Mouse (Mus musculus) neural tube, embryonic 14.5 days (tissue): ENCODE measurements around the gene Sbf2. TPM values are rescaled to one million over a fixed set of nuclear protein-coding genes. Genes with fewer than 3 reads are reported as not detected.
A peak's percentile ranks its signal among the peaks of the same experiment; 100 is the strongest.

Source experiments
- ATAC-seq: fragments of 200-750 bp; cut with Nextera tagmentation; 2 replicates; pipeline ENCODE4 v1.8.0; 2017; ENCODE audit warnings: low read depth, mild to moderate bottlenecking, moderate TSS enrichment, moderate library complexity
- H3K27ac ChIP-seq: fragments of 300-500 bp; sonication (generic); 2 replicates; pipeline ENCODE4 v1.5.1; 2014; ENCODE audit warnings: low read depth, mild to moderate bottlenecking, control low read depth, low read length, moderate library complexity, mixed read lengths
- H3K27me3 ChIP-seq: fragments of 300-500 bp; sonication (generic); 2 replicates; pipeline ENCODE4 v1.6.1; 2014; ENCODE audit warnings: low read length; ENCODE audit not compliant: control insufficient read depth, insufficient read depth
- H3K36me3 ChIP-seq: fragments of 300-500 bp; sonication (generic); 2 replicates; pipeline ENCODE4 v1.6.1; 2014; ENCODE audit warnings: low read length, mixed read lengths; ENCODE audit not compliant: control insufficient read depth, insufficient read depth
- H3K4me1 ChIP-seq: fragments of 300-500 bp; sonication (generic); 2 replicates; pipeline ENCODE4 v1.6.1; 2014; ENCODE audit warnings: low read length; ENCODE audit not compliant: control insufficient read depth, insufficient read depth
- H3K4me2 ChIP-seq: fragments of 300-500 bp; sonication (generic); 2 replicates; pipeline ENCODE4 v1.6.1; 2014; ENCODE audit warnings: mild to moderate bottlenecking, low read depth, low read length, control low read depth
- H3K4me3 ChIP-seq: fragments of 300-500 bp; sonication (generic); 2 replicates; pipeline ENCODE4 v1.5.1; 2014; ENCODE audit warnings: low read depth, low read length, control low read depth, mixed read lengths
- H3K9ac ChIP-seq: fragments of 300-500 bp; sonication (generic); replicated peaks from 2 replicates; pipeline ENCODE4 v1.6.1; 2014; ENCODE audit warnings: low read depth, mild to moderate bottlenecking, control low read depth, low read length, mixed read lengths
- H3K9me3 ChIP-seq: fragments of 300-500 bp; sonication (generic); 2 replicates; pipeline ENCODE4 v1.6.1; 2016; ENCODE audit warnings: low read length; ENCODE audit not compliant: control insufficient read depth
- WGBS: fragments of 180-500 bp; shearing (Covaris S2); extraction: QIAGEN DNeasy Blood & Tissue Kit; methylation state at CpG from one replicate; pipeline ENCODE4 v1.1.7; 2014; 5-methylcytosine and 5-hydroxymethylcytosine counted together
- polyA plus RNA-seq: library from polyadenylated mRNA; unstranded; fragments of >200 nt; fragmentation: Nextera tagmentation; extraction: Ambion mirVana; gene quantifications from 2 replicates; pipeline ENCODE4 v1.2.1, GENCODE M21; 2014

Sbf2 gene
- polyA plus RNA-seq, 1 experiment from 2014 or later = 83.1 TPM

DNA sequence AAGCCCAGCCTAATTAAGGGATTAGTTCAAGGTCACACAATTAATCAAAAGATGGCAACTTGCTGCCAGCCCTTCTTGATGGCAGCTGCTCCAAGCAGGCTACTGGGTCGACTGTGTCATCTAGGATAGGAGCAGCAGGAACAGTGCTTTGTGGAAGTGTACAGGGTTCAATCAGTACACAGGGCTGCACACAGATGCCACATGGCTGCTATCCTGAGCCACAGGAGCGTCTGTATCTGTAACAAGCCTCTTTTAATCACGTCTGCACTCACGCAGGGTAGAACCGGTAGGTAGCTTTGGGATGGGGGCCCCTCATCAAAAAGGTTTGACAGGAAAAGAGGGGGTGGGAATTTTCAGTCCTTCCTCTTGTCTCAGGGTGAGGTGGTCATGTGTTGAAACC lies 308.4 kb downstream of the Sbf2 start:
- Histone ChIP-seq H3K9ac (no peak overlapping the region), H3K27me3 (no peaks in the 10 kb centered on the region), H3K9me3 (no peaks in the 10 kb centered on the region), H3K4me1 (no peaks in the 10 kb centered on the region), H3K4me2 (no peak overlapping the region), H3K4me3 (no peak overlapping the region), H3K36me3 (peaks cover 18% of the 10 kb centered on the region), H3K27ac (no peak overlapping the region)
- WGBS = 68% methylated on average over 5 of the region's 5 CpGs
- no peak for ATAC-seq

DNA sequence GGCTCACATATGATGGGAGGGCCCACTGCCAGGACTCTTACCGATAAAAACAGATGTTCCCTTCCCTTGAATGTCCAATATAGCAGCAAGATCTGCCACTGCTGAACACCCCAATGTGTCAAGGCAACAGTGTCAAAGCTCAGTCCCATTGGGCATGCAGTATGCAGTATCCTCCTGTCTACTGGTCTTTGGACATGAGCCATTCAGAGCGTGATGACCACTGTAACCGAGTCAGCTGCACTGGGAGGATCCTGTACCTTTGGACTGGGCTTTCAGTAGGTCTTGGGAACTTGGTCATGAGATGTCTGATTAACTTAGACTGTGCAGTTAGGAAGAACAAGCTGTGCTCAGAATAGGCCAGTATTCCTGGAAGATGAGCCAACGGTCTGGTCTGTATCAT lies 309.2 kb downstream of the Sbf2 start:
- Histone ChIP-seq H3K36me3 (peaks cover 15% of the 10 kb centered on the region), H3K9me3 (no peaks in the 10 kb centered on the region), H3K27me3 (no peaks in the 10 kb centered on the region), H3K4me1 (no peaks in the 10 kb centered on the region), H3K27ac (no peak overlapping the region), H3K9ac (no peak overlapping the region), H3K4me2 (no peak overlapping the region), H3K4me3 (no peak overlapping the region)
- 95% methylated on average over 4 of the region's 4 CpGs for WGBS
- no peak for ATAC-seq

DNA sequence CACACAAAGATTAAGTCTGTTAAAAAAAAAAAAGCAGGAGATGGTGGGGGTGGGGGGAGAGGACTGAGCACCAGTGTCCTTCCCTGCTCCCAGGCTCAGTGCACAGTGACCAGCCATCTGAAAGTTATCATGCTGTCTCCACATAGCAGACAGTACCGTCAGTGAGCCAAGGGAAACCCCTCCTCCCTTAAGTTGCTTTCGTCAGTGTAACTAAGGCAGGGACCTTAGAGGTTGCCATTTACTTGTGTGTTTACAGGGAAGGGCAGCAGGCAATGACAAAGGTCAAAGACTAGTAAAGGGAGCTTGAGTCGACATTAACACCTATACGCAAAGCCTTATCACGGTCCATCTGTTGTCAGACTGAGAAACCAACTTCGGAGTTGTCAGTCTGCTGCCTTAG lies 311.8 kb downstream of the Sbf2 start:
- 88% methylated on average over 6 of the region's 6 CpGs for WGBS
- Histone ChIP-seq H3K4me3 (no peak overlapping the region), H3K36me3 (no peaks in the 10 kb centered on the region), H3K9me3 (no peaks in the 10 kb centered on the region), H3K9ac (no peak overlapping the region), H3K4me2 (no peak overlapping the region), H3K4me1 (no peaks in the 10 kb centered on the region), H3K27me3 (no peaks in the 10 kb centered on the region), H3K27ac (no peak overlapping the region)
- ATAC-seq = no peak

DNA sequence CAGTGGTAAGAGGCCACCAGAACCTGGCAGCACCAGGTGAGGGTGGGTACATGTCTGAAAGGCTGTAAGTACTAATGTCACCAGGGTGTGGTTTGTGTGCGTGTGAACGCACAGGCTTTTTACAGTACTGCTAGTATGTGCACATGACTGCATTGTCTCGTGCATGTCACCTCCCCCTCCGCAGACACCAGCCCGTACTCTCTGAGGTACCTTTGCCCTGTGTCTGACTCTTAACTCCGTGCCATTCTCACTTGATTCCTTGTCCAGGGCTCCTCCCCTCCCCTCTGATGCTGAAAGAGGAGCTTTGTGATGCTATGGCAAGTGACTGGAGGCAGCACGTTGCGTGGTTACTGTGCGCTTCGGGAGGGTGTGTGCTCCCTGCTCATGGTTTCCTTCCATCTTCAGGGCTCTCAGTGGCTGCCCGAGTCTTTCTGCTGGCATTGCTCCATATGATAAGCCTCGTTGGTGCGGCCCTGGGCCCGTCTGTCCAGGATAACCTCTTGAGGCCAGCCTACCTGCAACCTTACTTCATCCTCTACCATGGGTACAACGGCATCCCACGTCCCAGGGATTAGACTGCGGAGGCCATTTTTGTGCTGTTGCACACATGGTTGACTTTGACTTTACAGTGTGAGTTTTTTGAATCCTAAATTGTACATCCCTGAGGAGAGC lies 315.8 kb downstream of the Sbf2 start:
- H3K4me1 ChIP-seq = no peaks in the 10 kb centered on the region

DNA sequence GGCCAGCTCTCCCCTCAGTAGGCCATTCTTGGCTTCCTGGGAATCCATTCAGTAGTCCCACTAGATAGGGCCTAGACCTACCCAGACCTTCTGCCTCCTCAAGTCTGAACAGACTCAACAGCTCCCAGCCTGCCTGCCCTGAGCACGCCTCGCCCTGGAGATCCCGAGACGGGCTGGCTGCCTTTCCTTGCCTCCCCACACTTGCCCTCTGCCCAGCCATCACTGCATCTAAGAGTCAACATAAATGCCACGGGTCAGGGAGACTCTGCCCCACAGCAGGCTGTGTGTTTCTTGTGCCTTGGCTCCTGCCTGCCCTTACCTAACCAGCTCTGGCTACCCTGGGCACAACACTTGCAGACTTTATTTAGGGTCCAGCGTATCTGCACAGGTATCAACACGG lies 316.6 kb downstream of the Sbf2 start:
- 91% methylated on average over 7 of the region's 7 CpGs for WGBS
- Histone ChIP-seq H3K9me3 (no peaks in the 10 kb centered on the region), H3K27ac (no peak overlapping the region)

More for the DNA sequence above, 315.8 kb downstream of the Sbf2 start:
- H3K27ac ChIP-seq = no peak overlapping the region
- H3K27me3 ChIP-seq = no peaks in the 10 kb centered on the region
- WGBS = 91% methylated on average over 17 of the region's 17 CpGs
- no peak overlapping the region for H3K9ac ChIP-seq
- no peak for ATAC-seq
- H3K9me3 ChIP-seq = no peaks in the 10 kb centered on the region
- H3K4me3 ChIP-seq = no peak overlapping the region
- no peaks in the 10 kb centered on the region for H3K36me3 ChIP-seq
- no peak overlapping the region for H3K4me2 ChIP-seq

DNA sequence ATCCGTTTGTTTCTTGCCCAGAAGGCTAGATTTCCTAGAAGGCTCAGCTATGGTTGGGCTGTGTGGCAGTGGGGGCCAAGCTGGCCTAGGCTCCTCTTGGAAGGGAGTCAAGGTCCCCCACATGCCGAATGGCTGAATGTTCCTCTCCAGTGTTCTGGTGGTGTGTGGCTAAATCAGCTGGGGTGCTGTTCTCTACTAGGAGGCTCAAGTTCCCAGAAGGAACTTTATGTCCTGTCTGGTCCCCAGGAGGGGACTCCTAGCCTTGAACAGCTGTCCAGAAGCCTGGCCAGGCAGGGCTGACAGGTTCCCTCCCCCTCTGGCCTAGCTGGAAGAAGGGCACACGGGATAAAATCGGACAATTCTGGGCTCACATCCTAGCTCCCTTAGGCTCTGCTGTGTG lies 317.1 kb downstream of the Sbf2 start:
- Histone ChIP-seq H3K27me3 (no peaks in the 10 kb centered on the region), H3K4me2 (no peak overlapping the region), H3K9ac (no peak overlapping the region), H3K4me1 (no peaks in the 10 kb centered on the region), H3K9me3 (no peaks in the 10 kb centered on the region), H3K27ac (no peak overlapping the region), H3K36me3 (no peaks in the 10 kb centered on the region), H3K4me3 (no peak overlapping the region)
- WGBS = 64% methylated on average over 4 of the region's 4 CpGs
- no peak for ATAC-seq

More for the DNA sequence above, 316.6 kb downstream of the Sbf2 start:
- ATAC-seq = no peak
- no peaks in the 10 kb centered on the region for H3K4me1 ChIP-seq
- no peaks in the 10 kb centered on the region for H3K27me3 ChIP-seq
- no peak overlapping the region for H3K4me3 ChIP-seq
- no peaks in the 10 kb centered on the region for H3K36me3 ChIP-seq
- H3K4me2 ChIP-seq = no peak overlapping the region
- no peak overlapping the region for H3K9ac ChIP-seq

DNA sequence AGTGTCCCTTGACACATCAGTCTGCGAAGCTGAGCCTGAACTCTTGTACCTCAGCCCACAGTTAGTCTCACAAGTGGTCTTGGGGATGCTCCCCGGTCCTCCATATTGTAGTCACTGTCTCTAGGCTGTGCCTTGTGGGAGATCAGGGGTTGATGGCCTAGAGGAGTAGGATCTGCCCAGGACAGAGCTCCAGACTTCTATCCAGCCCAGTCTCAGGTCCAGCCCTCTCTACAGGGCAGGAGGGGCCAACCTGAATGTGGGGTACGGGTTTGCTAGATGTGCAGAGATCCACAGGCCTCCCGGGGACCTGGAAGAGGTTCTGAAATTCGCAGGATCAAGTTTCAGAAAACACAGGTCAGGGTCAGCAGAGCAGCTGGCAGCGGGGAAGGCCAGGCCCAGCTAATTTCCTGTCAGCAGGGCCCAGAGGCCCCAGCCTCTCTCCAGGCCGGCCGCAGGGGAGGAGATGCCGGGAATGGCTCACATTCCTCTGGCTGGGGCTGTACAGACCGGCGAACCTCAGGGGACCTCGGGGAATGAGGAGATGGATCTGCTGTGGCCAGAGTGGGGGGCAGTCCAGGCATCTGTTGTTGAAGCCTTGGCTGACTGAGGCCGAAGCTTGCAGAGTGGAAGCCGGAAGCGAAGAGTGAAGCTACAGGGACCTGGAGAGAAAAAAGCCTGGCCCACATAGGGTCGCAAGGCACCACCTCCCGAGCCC lies 317.7 kb downstream of the Sbf2 start:
- no peak overlapping the region for H3K9ac ChIP-seq
- WGBS = 29% methylated on average over 17 of the region's 17 CpGs
- H3K36me3 ChIP-seq = no peaks in the 10 kb centered on the region
- H3K27me3 ChIP-seq = no peaks in the 10 kb centered on the region
- no peak overlapping the region for H3K4me3 ChIP-seq
- no peaks in the 10 kb centered on the region for H3K9me3 ChIP-seq
- no peak overlapping the region for H3K27ac ChIP-seq
- ATAC-seq = peak; percentile 60; the same call in 1 of the 2 replicates
- H3K4me1 ChIP-seq = no peaks in the 10 kb centered on the region
- no peak overlapping the region for H3K4me2 ChIP-seq

DNA sequence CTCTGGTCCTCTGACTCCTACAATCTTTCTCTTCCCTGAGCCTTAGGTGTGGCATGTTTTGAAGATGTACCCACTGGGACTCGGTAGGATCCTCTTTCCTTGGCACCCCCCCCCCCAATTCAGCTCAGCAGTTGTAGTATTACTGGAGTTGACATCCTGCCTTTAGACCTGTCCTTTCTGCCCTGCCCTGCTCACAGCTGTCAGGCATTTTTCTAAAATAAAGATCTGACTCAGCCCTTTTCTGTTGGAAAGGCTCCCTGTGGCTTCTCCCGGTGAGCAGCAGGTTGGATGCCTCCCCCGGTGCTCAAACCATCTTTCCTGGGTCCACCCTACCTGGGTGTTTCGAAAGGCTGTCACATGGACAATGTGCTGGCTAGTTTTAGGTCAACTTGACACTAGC lies 325.1 kb downstream of the Sbf2 start:
- Histone ChIP-seq H3K4me1 (no peaks in the 10 kb centered on the region), H3K4me2 (no peak overlapping the region), H3K9ac (no peak overlapping the region), H3K27ac (no peak overlapping the region), H3K36me3 (no peaks in the 10 kb centered on the region), H3K27me3 (no peaks in the 10 kb centered on the region), H3K4me3 (no peak overlapping the region), H3K9me3 (no peaks in the 10 kb centered on the region)
- ATAC-seq = no peak
- 74% methylated on average over 4 of the region's 4 CpGs for WGBS

DNA sequence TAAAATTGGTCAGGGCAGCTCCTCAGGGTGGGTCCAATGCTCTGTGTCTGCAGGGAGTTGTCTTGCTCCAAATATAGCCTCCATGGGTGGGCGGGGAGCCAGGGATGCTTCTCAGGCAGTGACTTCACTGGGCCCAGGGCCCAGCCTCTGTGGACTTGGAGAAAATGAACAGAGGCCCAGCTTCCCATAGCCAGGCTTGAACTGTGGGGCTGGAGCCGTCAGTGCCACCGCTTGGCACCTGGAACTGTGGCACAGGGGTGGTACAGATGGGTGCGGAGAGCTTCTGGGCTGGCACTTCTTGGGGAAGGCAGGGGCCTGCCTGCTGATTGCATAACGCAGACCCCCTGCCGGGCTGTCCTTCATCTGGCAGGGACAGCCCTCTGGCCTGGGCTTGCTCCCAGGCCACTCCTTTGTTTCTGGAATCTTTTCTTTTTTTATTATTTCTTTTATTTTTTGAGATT lies 326.0 kb downstream of the Sbf2 start:
- WGBS = 65% methylated on average over 6 of the region's 6 CpGs
- Histone ChIP-seq H3K36me3 (no peaks in the 10 kb centered on the region), H3K4me2 (no peak overlapping the region), H3K4me3 (no peak overlapping the region), H3K9me3 (no peaks in the 10 kb centered on the region), H3K27ac (no peak overlapping the region), H3K9ac (no peak overlapping the region), H3K27me3 (no peaks in the 10 kb centered on the region), H3K4me1 (no peaks in the 10 kb centered on the region)
- no peak for ATAC-seq
